Mouse (Mus musculus) lung, embryonic 14.5 days (tissue): ENCODE data around the gene Trib3. TPM values are rescaled to one million over a fixed set of nuclear protein-coding genes. Genes with fewer than 3 reads are reported as not detected.

Experiments used
- ATAC-seq: fragments of 200-750 bp; cut with Nextera tagmentation; 2 replicates; pipeline ENCODE4 v1.8.0; 2017; ENCODE audit warnings: mild to moderate bottlenecking, moderate TSS enrichment, moderate library complexity; ENCODE audit not compliant: insufficient read depth
- DNase-seq: peaks from one replicate; pipeline ENCODE4 v3.0.0-alpha.2; 2015
- H3K27ac ChIP-seq: fragments of 300-500 bp; sonication (generic); 2 replicates; pipeline ENCODE4 v1.5.1; 2014; ENCODE audit warnings: low read depth, mild to moderate bottlenecking, moderate library complexity
- H3K27me3 ChIP-seq: fragments of 300-500 bp; sonication (generic); 2 replicates; pipeline ENCODE4 v1.6.1; 2014; ENCODE audit warnings: low read length, control low read depth; ENCODE audit not compliant: insufficient read depth
- H3K36me3 ChIP-seq: fragments of 300-500 bp; sonication (generic); 2 replicates; pipeline ENCODE4 v1.6.1; 2014; ENCODE audit warnings: control low read depth; ENCODE audit not compliant: insufficient read depth
- H3K4me1 ChIP-seq: fragments of 300-500 bp; sonication (generic); 2 replicates; pipeline ENCODE4 v1.6.1; 2014; ENCODE audit warnings: antibody characterized with exemption, control low read depth; ENCODE audit not compliant: insufficient read depth
- H3K4me2 ChIP-seq: fragments of 300-500 bp; sonication (generic); 2 replicates; pipeline ENCODE4 v1.6.1; 2014; ENCODE audit warnings: mild to moderate bottlenecking
- H3K4me3 ChIP-seq: fragments of 300-500 bp; sonication (generic); 2 replicates; pipeline ENCODE4 v1.5.1; 2014; ENCODE audit warnings: low read depth, low read length
- H3K9ac ChIP-seq: fragments of 300-500 bp; sonication (generic); 2 replicates; pipeline ENCODE4 v1.6.1; 2014
- H3K9me3 ChIP-seq: fragments of 300-500 bp; sonication (generic); 2 replicates; pipeline ENCODE4 v1.6.1; 2016; ENCODE audit warnings: low read depth, low read length, control low read depth
- CTCF ChIP-seq: IDR thresholded peaks from 2 replicates; pipeline ENCODE4 v1.5.1; 2016; ENCODE audit warnings: antibody characterized with exemption, low read depth
- WGBS: fragments of 180-500 bp; shearing (Covaris S2); extraction: QIAGEN DNeasy Blood & Tissue Kit; methylation state at CpG from one replicate; pipeline ENCODE4 v1.1.7; 2014; 5-methylcytosine and 5-hydroxymethylcytosine counted together
- polyA plus RNA-seq: library from polyadenylated mRNA; unstranded; fragments of >200 nt; fragmentation: Nextera tagmentation; extraction: Ambion mirVana; gene quantifications from 2 replicates; pipeline ENCODE4 v1.2.1, GENCODE M21; 2014

The Trib3 gene
- polyA plus RNA-seq, 1 experiment from 2014 or later = 2.2 TPM

DNA sequence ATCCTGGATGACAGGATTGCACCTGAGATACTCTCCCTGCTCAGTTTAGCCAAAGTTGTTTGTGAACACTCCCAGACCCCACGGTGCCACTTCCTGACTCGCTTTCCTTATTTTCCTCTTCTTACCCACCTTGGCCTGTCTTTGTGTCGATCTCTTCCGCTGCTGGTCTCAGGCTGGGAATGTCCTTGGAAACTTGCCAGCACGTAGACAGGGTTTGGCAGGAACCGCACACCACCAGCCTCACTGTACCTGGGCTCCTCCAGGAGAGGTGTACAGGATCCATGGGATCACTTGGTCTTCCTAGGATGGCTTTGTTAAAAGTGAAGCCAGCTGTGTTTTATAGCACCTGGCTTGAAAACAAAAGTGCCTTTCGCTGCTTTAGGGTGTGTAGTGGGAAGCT is 30.8 kb downstream of the Trib3 start:
- no peak for ATAC-seq
- Histone ChIP-seq H3K4me2 (no peak overlapping the region), H3K9me3 (no peaks in the 10 kb centered on the region), H3K4me3 (no peak overlapping the region), H3K27ac (no peak overlapping the region), H3K36me3 (peaks cover 99% of the 10 kb centered on the region), H3K4me1 (no peaks in the 10 kb centered on the region), H3K9ac (no peak overlapping the region), H3K27me3 (no peaks in the 10 kb centered on the region)
- TF ChIP-seq CTCF = no peak
- 59% methylated on average over 7 of the region's 7 CpGs for WGBS
- DNase-seq = no peak

DNA sequence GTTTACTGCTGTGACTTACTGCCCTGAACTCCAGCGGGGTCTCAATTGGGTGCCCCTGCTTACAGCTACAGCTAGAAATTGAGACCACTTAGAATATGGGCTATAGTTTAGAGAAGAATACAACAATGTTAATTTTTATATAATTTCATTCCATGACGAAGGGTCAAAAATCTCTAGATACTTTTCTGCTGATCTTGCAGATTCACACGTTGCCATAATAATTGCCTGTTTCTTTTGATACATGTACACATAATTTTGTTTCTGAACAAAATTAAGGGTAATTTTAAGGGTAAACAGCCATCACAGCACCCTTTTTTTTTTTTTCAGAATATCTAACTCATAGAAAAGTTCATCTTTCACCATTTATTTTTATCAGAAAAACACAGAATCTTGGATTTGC is 36.6 kb downstream of the Trib3 start:
- Histone ChIP-seq H3K27ac (no peak overlapping the region), H3K9ac (no peak overlapping the region), H3K36me3 (peaks cover 87% of the 10 kb centered on the region), H3K27me3 (no peaks in the 10 kb centered on the region), H3K4me3 (no peak overlapping the region), H3K4me2 (no peak overlapping the region), H3K9me3 (no peaks in the 10 kb centered on the region), H3K4me1 (no peaks in the 10 kb centered on the region)
- DNase-seq = no peak
- no peak for TF ChIP-seq CTCF
- no peak for ATAC-seq
- 83% methylated on average over 3 of the region's 3 CpGs for WGBS

DNA sequence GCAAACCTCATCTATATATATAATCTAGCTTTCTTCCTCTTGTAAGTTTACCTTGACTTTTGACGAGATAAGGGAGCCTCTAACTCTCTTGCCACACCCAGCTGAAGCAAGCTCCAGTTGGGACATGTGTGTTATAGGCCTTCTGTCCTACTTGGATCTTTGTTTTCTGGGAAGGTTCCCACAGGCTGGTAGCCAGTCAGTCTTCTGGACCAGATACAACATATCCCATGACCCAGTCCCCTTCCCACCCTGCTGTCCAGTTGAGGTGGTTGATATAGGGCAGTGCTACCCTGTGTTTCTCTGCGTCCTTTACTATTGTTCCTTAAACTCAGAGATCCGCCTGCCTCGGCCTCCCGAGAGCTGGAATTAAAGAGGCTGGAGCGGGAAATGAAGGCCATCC is 38.4 kb downstream of the Trib3 start:
- no peak overlapping the region for H3K4me2 ChIP-seq
- ATAC-seq (no peak), DNase-seq (no peak)
- TF ChIP-seq CTCF = no peak
- H3K27me3 ChIP-seq = no peaks in the 10 kb centered on the region
- H3K4me1 ChIP-seq = no peaks in the 10 kb centered on the region
- H3K9me3 ChIP-seq = no peaks in the 10 kb centered on the region
- WGBS = 86% methylated on average over 6 of the region's 6 CpGs
- H3K27ac ChIP-seq = no peak overlapping the region
- no peak overlapping the region for H3K4me3 ChIP-seq
- H3K36me3 ChIP-seq = peaks cover 73% of the 10 kb centered on the region
- H3K9ac ChIP-seq = no peak overlapping the region

DNA sequence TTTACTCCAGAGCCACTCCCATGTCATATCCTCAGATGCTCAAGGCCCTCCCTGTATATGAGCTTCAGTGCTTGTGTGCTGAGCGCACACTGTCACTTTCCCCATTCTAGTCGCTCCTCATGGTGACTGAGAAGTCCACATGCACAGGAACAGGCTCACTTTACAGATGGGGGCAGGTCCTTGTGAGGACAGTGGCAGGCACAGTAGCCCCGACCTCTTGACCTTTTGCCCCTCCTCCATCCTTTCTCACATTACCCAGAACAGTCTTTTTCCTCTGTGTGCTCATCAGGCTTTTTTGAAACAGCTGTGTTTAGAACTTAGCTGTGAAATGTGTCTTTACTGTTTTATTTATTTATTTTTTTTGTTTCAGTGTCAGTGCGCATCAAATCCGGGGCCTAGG is 40.1 kb downstream of the Trib3 start:
- TF ChIP-seq CTCF = no peak
- ATAC-seq = no peak
- peaks cover 56% of the 10 kb centered on the region for H3K36me3 ChIP-seq

DNA sequence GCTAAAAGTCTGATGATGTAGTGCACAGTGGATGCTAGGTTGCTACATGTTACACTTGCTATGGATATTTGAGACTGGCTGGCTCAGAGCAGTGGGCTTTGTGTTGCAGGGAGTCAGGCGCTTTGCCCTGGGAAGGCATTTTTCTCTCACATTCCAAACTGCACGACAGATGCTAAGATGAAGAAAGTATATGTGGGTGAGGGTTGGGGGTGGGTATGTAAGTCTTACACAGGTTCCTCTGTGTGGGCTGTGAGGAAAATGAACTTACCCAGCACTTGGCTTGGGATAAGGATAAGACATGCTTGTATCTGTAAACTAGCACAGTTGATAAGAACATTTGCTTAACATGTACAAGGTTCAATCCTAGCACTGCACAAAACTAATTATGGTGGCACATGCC is 41.0 kb downstream of the Trib3 start:
- no peak overlapping the region for H3K27ac ChIP-seq
- H3K27me3 ChIP-seq = no peaks in the 10 kb centered on the region
- ATAC-seq = no peak
- peaks cover 46% of the 10 kb centered on the region for H3K36me3 ChIP-seq
- H3K9me3 ChIP-seq = no peaks in the 10 kb centered on the region
- no peaks in the 10 kb centered on the region for H3K4me1 ChIP-seq
- H3K4me3 ChIP-seq = no peak overlapping the region
- TF ChIP-seq CTCF = no peak
- no peak overlapping the region for H3K4me2 ChIP-seq
- no peak overlapping the region for H3K9ac ChIP-seq
- DNase-seq = no peak
- WGBS = 68% methylated on average over 2 of the region's 2 CpGs

More for the DNA sequence above, 40.1 kb downstream of the Trib3 start:
- Histone ChIP-seq H3K4me3 (no peak overlapping the region), H3K27ac (no peak overlapping the region), H3K4me1 (no peaks in the 10 kb centered on the region), H3K9ac (no peak overlapping the region), H3K27me3 (no peaks in the 10 kb centered on the region), H3K4me2 (no peak overlapping the region), H3K9me3 (no peaks in the 10 kb centered on the region)
- WGBS = 61% methylated on average over 5 of the region's 5 CpGs
- no peak for DNase-seq

DNA sequence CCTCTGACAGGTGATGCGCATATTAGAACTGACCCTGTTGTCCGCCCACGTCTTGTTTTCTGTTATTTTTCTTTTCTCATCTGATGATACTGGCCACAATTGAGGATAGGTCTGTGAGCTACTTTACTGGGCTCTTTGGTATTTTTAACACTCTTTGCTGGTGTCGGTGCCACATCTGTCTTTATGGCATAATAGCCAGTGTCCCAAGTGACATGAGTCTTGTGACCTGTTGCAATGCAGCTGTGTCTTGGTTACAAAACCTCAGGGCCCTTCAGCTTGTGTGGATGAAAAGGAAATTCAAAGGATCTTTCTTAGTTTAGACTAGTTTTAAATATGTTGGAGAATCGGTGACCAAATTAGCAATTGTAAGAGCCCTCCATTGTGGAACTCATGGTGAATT is 49.3 kb downstream of the Trib3 start:
- Histone ChIP-seq H3K9ac (peak overlapping the region; percentile 89), H3K36me3 (no peaks in the 10 kb centered on the region), H3K4me1 (peaks cover 12% of the 10 kb centered on the region; the same call in 1 of the 2 replicates), H3K4me2 (peak overlapping the region; percentile 82), H3K9me3 (no peaks in the 10 kb centered on the region), H3K27me3 (no peaks in the 10 kb centered on the region), H3K4me3 (peak overlapping the region; percentile 91), H3K27ac (no peak overlapping the region)
- 33% methylated on average over 5 of the region's 5 CpGs for WGBS
- no peak for ATAC-seq
- no peak for DNase-seq
- TF ChIP-seq CTCF = no peak

DNA sequence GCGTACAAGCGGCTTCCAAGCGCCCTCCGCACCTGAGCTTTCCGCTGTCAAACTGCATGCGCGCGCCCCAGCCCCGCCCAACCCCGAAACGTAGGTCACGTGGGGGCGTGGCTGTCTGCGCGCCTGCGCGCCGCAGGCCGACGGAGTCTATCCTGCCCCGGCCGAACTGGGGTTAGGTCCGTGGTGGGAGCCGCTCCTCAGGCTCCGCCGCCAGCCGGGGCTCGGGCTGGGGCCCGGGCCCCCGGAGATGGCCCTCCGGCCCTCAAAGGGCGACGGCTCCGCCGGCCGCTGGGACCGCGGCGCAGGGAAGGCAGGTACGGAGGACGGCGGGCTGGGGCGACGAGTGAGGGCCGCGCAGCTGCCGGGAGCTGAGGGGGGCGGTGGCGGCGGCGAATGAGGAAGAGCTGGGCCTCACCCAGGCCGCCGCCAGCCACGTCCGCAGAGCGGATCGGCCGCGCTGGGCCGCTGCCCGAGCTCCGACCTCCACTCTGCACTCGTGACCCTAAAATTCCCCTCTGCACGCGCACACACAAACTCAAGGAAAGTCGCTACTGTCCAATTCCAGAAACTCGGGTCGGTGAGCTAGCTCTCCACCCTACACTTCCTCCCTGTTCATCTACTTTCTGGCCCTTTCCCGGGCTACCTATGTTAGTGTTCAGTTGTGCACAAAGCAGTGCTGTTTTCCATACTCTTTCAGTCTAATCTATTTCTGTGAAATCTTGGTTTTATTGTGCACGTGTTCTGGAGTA is 49.9 kb downstream of the Trib3 start, which contains the start of gene Tbc1d20:
Gene Tbc1d20 (plus strand): TSS at position 102 of the 749 bp plus-strand sequence.
- no peaks in the 10 kb centered on the region for H3K9me3 ChIP-seq
- peak within 1 kb of the TSS; percentile 70 for H3K27ac ChIP-seq
- ATAC-seq (peak; percentile 98), DNase-seq (peak; percentile 95)
- peak within 1 kb of the TSS; percentile 82 for H3K4me2 ChIP-seq
- under 1% methylated on average over 70 of the region's 70 CpGs for WGBS
- H3K4me3 ChIP-seq = peak within 1 kb of the TSS; percentile 91
- TF ChIP-seq CTCF = no peak
- peak within 1 kb of the TSS; percentile 89 for H3K9ac ChIP-seq
- H3K27me3 ChIP-seq = no peaks in the 10 kb centered on the region
- H3K4me1 ChIP-seq = peaks cover 12% of the 10 kb centered on the region; the same call in 1 of the 2 replicates
- H3K36me3 ChIP-seq = no peaks in the 10 kb centered on the region
